Mouse (Mus musculus): ENCODE results near the gene Chd9.

The Chd9 gene

GRCm38 (mm10) chr8:90839725-90840714 is 11.9 kb downstream of the Chd9 start:
- DNase-seq (ENCODE audit: low read depth, low spot score), result peak; percentile 59

- no peak for DNase-seq (ENCODE audit: low read depth, low spot score)
Measured at GRCm38 (mm10) chr8:90841321-90841720, 13.2 kb downstream of the Chd9 start.

- no peak for DNase-seq (ENCODE audit: low read depth, low spot score)
Measured at GRCm38 (mm10) chr8:90843127-90843526, 15.0 kb downstream of the Chd9 start.

- DNase-seq (ENCODE audit: low read depth, low spot score), result no peak
Measured at GRCm38 (mm10) chr8:90844179-90844967, 16.2 kb downstream of the Chd9 start.

- DNase-seq (ENCODE audit: low read depth, low spot score), result no peak
Measured at GRCm38 (mm10) chr8:90847980-90848379, 19.8 kb downstream of the Chd9 start.

GRCm38 (mm10) chr8:90849462-90850050 is 21.4 kb downstream of the Chd9 start:
- peak; percentile 58 for DNase-seq (ENCODE audit: low read depth, low spot score)

GRCm38 (mm10) chr8:90851544-90851943 is 23.4 kb downstream of the Chd9 start:
- peak; percentile 90 for DNase-seq (ENCODE audit: low read depth, low spot score)

- DNase-seq (ENCODE audit: low read depth, low spot score), result no peak
Measured at GRCm38 (mm10) chr8:90853971-90854670, 26.0 kb downstream of the Chd9 start.

- DNase-seq (ENCODE audit: low read depth, low spot score), result peak; percentile 89
Measured at GRCm38 (mm10) chr8:90854671-90855161, 26.6 kb downstream of the Chd9 start.

- DNase-seq (ENCODE audit: low read depth, low spot score), result peak; percentile 60
Measured at GRCm38 (mm10) chr8:90856171-90856570, 28.0 kb downstream of the Chd9 start.

- DNase-seq (ENCODE audit: low read depth, low spot score), result peak; percentile 61
Measured at GRCm38 (mm10) chr8:90856952-90857351, 28.8 kb downstream of the Chd9 start.

GRCm38 (mm10) chr8:90858071-90858470 is 29.9 kb downstream of the Chd9 start:
- DNase-seq (ENCODE audit: low read depth, low spot score), result no peak

- peak; percentile 55 for DNase-seq (ENCODE audit: low read depth, low spot score)
Measured at GRCm38 (mm10) chr8:90861266-90861944, 33.3 kb downstream of the Chd9 start.

GRCm38 (mm10) chr8:90862038-90862437 is 33.9 kb downstream of the Chd9 start:
- DNase-seq (ENCODE audit: low read depth, low spot score), result peak; percentile 59

GRCm38 (mm10) chr8:90867061-90867460 is 38.9 kb downstream of the Chd9 start:
- DNase-seq (ENCODE audit: low read depth, low spot score), result no peak

- DNase-seq (ENCODE audit: low read depth, low spot score), result no peak
Measured at GRCm38 (mm10) chr8:90867911-90868310, 39.8 kb downstream of the Chd9 start.

- no peak for DNase-seq (ENCODE audit: low read depth, low spot score)
Measured at GRCm38 (mm10) chr8:90868334-90868733, 40.2 kb downstream of the Chd9 start.

GRCm38 (mm10) chr8:90869071-90869919 is 41.1 kb downstream of the Chd9 start:
- DNase-seq (ENCODE audit: low read depth, low spot score), result peak; percentile 74

GRCm38 (mm10) chr8:90869920-90870777 is 42.0 kb downstream of the Chd9 start:
- peak; percentile 80 for DNase-seq (ENCODE audit: low read depth, low spot score)

All from ES-CJ7 (cell line).